Mouse (Mus musculus) heart, adult 18-20 months (tissue): Measurements from ENCODE around the gene Golt1a. TPM values are rescaled to one million over a fixed set of nuclear protein-coding genes. Genes with fewer than 3 reads are reported as not detected.

ENCODE experiments used
- DNase-seq, 2 experiments: peaks; one replicate each; pipeline ENCODE4 v3.0.0; 2021 to 2022; ENCODE audit warnings: mixed read lengths in 1 of 2
- total RNA-seq, 2 experiments: library from RNA; stranded (reverse); gene quantifications; 2 replicates each; pipeline ENCODE4 v1.2.3; 2021

Golt1a gene
- total RNA-seq, 2 experiments from 2014 or later: not detected

GRCm38 (mm10) chr1:133347693-133348520 is 38.3 kb downstream of the Golt1a start:
- peak in 1 of 2 experiments; percentile 35 for DNase-seq

GRCm38 (mm10) chr1:133350210-133350609 is 40.6 kb downstream of the Golt1a start, which contains the start of gene Ren1:
Ren1 (plus strand) TSS chr1:133350510.
- DNase-seq: no peak

- no peak for DNase-seq
Observed at GRCm38 (mm10) chr1:133351762-133352161, 42.2 kb downstream of the Golt1a start.

GRCm38 (mm10) chr1:133353371-133353809 is 43.8 kb downstream of the Golt1a start:
- peak; percentile 54 to 82 for DNase-seq

DNA sequence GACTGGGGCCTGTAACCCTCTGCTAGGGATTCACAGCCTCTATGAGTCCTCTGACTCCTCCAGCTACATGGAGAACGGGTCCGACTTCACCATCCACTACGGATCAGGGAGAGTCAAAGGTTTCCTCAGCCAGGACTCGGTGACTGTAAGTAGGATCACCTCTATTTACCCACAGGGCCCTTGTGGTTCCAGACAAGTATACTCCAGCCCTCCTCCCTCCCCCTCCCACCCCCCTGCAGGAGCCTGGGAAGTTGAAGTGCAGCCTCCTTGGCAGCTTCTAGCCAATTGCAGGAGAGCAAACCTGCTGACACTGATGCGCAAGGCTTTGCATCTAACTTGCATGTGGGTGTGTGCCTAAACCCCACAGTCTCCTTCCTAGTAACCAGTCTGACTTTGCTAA is 45.9 kb downstream of the Golt1a start:
- DNase-seq: no peak

GRCm38 (mm10) chr1:133355912-133356311 is 46.3 kb downstream of the Golt1a start:
- no peak for DNase-seq

GRCm38 (mm10) chr1:133356330-133356729 is 46.7 kb downstream of the Golt1a start:
- DNase-seq: no peak

DNA sequence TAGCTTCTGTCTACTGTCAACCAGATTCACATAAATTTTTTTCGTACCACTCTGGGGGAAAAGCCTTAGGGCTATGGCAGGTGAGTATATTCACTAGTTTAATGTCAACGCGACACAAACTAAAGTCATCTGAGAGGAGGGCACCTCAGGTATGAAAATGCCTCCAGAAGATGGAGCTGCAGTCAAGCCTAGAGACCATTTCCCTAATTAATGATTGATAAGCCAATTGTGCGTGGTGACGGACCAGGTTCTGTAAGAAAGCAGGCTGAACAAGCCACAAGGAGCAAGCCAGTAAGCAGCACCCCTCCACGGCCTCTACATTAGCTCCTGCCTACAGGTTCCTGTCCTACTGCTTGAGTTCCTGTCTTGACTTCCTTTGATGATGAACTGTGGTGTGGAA is 51.4 kb downstream of the Golt1a start:
- DNase-seq: no peak

- no peak for DNase-seq
Observed at GRCm38 (mm10) chr1:133362103-133362502, 52.5 kb downstream of the Golt1a start.

GRCm38 (mm10) chr1:133363276-133364021 is 53.8 kb downstream of the Golt1a start, which contains the start of gene Etnk2:
Etnk2 (plus strand) TSS chr1:133363572.
- peak; percentile 80 to 84 for DNase-seq

- no peak for DNase-seq
Observed at GRCm38 (mm10) chr1:133364022-133364630, 54.5 kb downstream of the Golt1a start.

GRCm38 (mm10) chr1:133364890-133365289 is 55.3 kb downstream of the Golt1a start:
- DNase-seq: no peak

GRCm38 (mm10) chr1:133366951-133367605 is 57.5 kb downstream of the Golt1a start:
- DNase-seq: no peak

GRCm38 (mm10) chr1:133367606-133368488 is 58.2 kb downstream of the Golt1a start:
- DNase-seq: peak in 1 of 2 experiments; percentile 53

DNA sequence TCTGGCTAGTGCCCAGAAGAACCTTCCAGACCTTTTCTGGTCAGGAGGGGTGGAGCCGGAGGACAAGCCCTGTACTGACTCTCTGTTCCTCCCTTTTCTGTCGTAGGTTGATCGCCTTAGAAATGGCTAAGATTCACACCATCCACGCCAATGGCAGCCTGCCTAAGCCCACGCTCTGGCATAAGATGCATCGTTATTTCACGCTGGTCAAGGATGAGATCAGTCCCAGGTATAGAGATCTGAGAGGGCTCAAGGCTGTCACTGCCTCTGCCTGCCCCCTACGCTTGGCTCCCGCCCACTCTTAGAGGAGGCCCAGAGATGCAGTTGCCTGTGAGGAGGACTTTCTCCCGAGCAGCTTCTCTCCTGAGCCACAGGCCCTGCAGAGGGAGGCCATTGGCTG is 59.0 kb downstream of the Golt1a start:
- no peak for DNase-seq

GRCm38 (mm10) chr1:133370352-133370751 is 60.8 kb downstream of the Golt1a start:
- DNase-seq: no peak

DNA sequence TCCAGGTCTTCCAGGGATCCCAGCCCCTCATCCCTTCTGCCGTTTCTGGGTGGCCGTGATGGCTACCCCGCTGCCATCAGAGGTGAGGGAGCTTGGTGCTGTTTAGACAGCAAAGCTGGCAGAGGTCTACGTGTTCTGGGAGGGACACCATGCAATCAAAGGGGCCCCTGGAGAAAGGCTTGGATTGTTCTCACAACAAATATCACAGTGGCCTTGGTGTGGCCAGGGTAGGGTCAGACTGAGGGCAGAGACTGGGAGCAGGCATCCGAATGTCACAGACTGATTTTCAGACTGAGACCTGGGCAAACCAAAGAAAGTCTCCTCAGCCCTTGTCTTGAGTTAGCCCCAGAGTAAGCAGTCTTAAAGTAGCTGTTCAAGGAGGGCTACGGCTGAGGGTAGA is 61.8 kb downstream of the Golt1a start:
- no peak for DNase-seq

GRCm38 (mm10) chr1:133372113-133372512 is 62.5 kb downstream of the Golt1a start:
- no peak for DNase-seq
